Mouse (Mus musculus) thymus, adult 2 months (tissue): ENCODE measurements around the gene Slc10a1.

Source experiments
- CTCF ChIP-seq: fragments of 200-500 bp; IDR thresholded peaks from 2 replicates; pipeline ENCODE4 v1.5.1; 2012; ENCODE audit warnings: mild to moderate bottlenecking, control low read depth, low read length, moderate library complexity, borderline replicate concordance; ENCODE audit not compliant: control insufficient read depth, poor library complexity, insufficient read depth; ENCODE audit errors: extremely low read depth
- POLR2A ChIP-seq: fragments of 200-500 bp; IDR thresholded peaks from 2 replicates; pipeline ENCODE4 v1.6.1; 2012; ENCODE audit warnings: mild to moderate bottlenecking, low read length, control low read depth, moderate library complexity; ENCODE audit not compliant: control insufficient read depth, poor library complexity, insufficient read depth; ENCODE audit errors: extremely low read depth

DNA sequence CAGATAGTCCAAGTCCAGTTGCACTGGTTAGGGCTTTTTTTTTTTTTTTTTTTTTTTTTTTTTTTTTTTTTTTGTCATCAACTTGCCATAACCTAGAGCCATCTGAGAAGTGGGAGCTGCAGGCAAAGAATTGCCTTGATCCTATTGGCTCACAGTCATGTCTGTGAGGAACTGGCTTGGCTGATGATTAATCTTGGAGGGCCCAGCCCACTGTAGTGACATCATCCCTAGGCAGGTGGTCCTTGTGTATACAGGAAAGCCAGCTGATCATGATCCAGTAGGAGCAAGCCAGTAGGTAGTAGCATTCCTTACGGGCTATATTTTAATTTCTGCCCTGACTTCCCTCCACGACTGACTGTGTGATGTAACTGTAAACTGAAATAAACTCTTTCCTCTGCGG lies 19.8 kb upstream of the Slc10a1 start:
- TF ChIP-seq CTCF (no peak), POLR2A (no peak)
